In genomic region chr2:174547207-174547606, GRCm38 (mm10) we compare ENCODE assay signal across 10 mouse cellular contexts.
A peak's percentile ranks its signal among the peaks of the same experiment; 100 is the strongest.
DNase-seq lines count a peak whose midpoint lies in the region; ATAC-seq and TF ChIP-seq lines count a peak whose summit lies in the region.
"Had no signal": no experiment of that assay in that cellular context is flagged by ENCODE, and none has a peak within 500 bp of the region (broad histone marks: within the 10 kb centered on the region; RNA-seq: fewer than 3 reads in every experiment).

No protein-coding gene starts in this region.

- no peaks in the 10 kb centered on the region for H3K79me2 ChIP-seq in liver, adult 2 months (ENCODE audit: control insufficient read depth, insufficient read depth, low read length)

- no peak overlapping the region for H3K27ac ChIP-seq in liver, adult 2 months (replicated peaks; ENCODE audit: insufficient read depth, low read depth, low read length)
- H3K27ac ChIP-seq in cortical plate, adult 2 months (ENCODE audit: insufficient read depth, low read length), result no peak overlapping the region
- no peak overlapping the region for H3K27ac ChIP-seq in small intestine, adult 2 months (ENCODE audit: insufficient read depth, low read depth, low read length)
- H3K27ac ChIP-seq in forebrain, embryonic 13.5 days, result no peak overlapping the region
- no peak overlapping the region for H3K27ac ChIP-seq in kidney, embryonic 14.5 days (ENCODE audit: low read depth, low read length)

- ATAC-seq in forebrain, embryonic 13.5 days, result no peak
- ATAC-seq in kidney, embryonic 14.5 days (ENCODE audit: low FRiP score, low TSS enrichment), result no peak

- 85% methylated on average over 3 of the region's 3 CpGs for WGBS in liver, adult 2 months
- WGBS in small intestine, adult 2 months, result 79% methylated on average over 3 of the region's 3 CpGs
- WGBS in forebrain, embryonic 13.5 days, result 82% methylated on average over 3 of the region's 3 CpGs
- WGBS in kidney, embryonic 14.5 days, result 87% methylated on average over 3 of the region's 3 CpGs

- peak; percentile 59 for TF ChIP-seq CTCF in liver, adult 2 months (IDR thresholded peaks at IDR 0.05; ENCODE audit: low read depth, low read length)
- TF ChIP-seq CTCF in cortical plate, adult 2 months (IDR thresholded peaks at IDR 0.05; ENCODE audit: extremely low read depth, insufficient read depth, low read length), result 0 out of 2 replicates have a peak, but pooled peaks have one; percentile 8
- peak; percentile 33; the same call in 1 of the 2 replicates for TF ChIP-seq CTCF in small intestine, adult 2 months (IDR thresholded peaks at IDR 0.05; ENCODE audit: extremely low read depth, insufficient read length, insufficient replicate concordance, low read depth, low read length)

- H3K9me3 ChIP-seq in forebrain, embryonic 13.5 days (replicated peaks), result no peaks in the 10 kb centered on the region
- H3K9me3 ChIP-seq in kidney, embryonic 14.5 days (ENCODE audit: control insufficient read depth, low read length), result no peaks in the 10 kb centered on the region

- no peak overlapping the region for H3K4me3 ChIP-seq in liver, adult 2 months (ENCODE audit: insufficient read depth, low read depth, low read length)
- no peak overlapping the region for H3K4me3 ChIP-seq in cortical plate, adult 2 months (ENCODE audit: insufficient read depth, low read length)
- H3K4me3 ChIP-seq in small intestine, adult 2 months (ENCODE audit: low read depth, low read length), result no peak overlapping the region
- H3K4me3 ChIP-seq in forebrain, embryonic 13.5 days, result no peak overlapping the region
- no peak overlapping the region for H3K4me3 ChIP-seq in kidney, embryonic 14.5 days (ENCODE audit: low read length)

- no peak overlapping the region for H3K9ac ChIP-seq in liver, adult 2 months (ENCODE audit: low read depth, low read length)
- H3K9ac ChIP-seq in forebrain, embryonic 13.5 days, result no peak overlapping the region
- H3K9ac ChIP-seq in kidney, embryonic 14.5 days (ENCODE audit: low read depth, low read length), result no peak overlapping the region

- H3K36me3 ChIP-seq in liver, adult 2 months (ENCODE audit: control insufficient read depth, insufficient read depth, low read length), result no peaks in the 10 kb centered on the region
- no peaks in the 10 kb centered on the region for H3K36me3 ChIP-seq in small intestine, adult 2 months (ENCODE audit: control insufficient read depth, insufficient read depth, low read length)
- no peaks in the 10 kb centered on the region for H3K36me3 ChIP-seq in forebrain, embryonic 13.5 days (ENCODE audit: poor library complexity, severe bottlenecking)
- no peaks in the 10 kb centered on the region for H3K36me3 ChIP-seq in kidney, embryonic 14.5 days (ENCODE audit: control insufficient read depth, insufficient read depth, low read length)

- peaks cover 10% of the 10 kb centered on the region for H3K4me1 ChIP-seq in liver, adult 2 months (ENCODE audit: control insufficient read depth, insufficient read depth, low read length)
- no peaks in the 10 kb centered on the region for H3K4me1 ChIP-seq in cortical plate, adult 2 months (ENCODE audit: control insufficient read depth, insufficient read depth, low read length)
- no peaks in the 10 kb centered on the region for H3K4me1 ChIP-seq in small intestine, adult 2 months (ENCODE audit: control insufficient read depth, insufficient read depth, insufficient read length, low read length)
- H3K4me1 ChIP-seq in forebrain, embryonic 13.5 days, result no peaks in the 10 kb centered on the region
- no peaks in the 10 kb centered on the region for H3K4me1 ChIP-seq in kidney, embryonic 14.5 days (ENCODE audit: control insufficient read depth, insufficient read depth, low read length)

- DNase-seq in liver, adult 2 months (ENCODE audit: extremely low read depth, low read depth, low spot score), result no peak
- no peak for DNase-seq in liver
- DNase-seq in NIH3T3 (ENCODE audit: low read depth), result peak; percentile 41
- no peak for DNase-seq in left cerebral cortex, adult 11 months (ENCODE audit: low spot score)
- DNase-seq: cerebellum, adult 9-10 months; heart, adult 18-20 months had no signal

- H3K27me3 ChIP-seq in liver, adult 2 months (ENCODE audit: control insufficient read depth, insufficient read depth, low read length), result no peaks in the 10 kb centered on the region
- H3K27me3 ChIP-seq in small intestine, adult 2 months (ENCODE audit: control insufficient read depth, insufficient read depth, low read length), result no peaks in the 10 kb centered on the region
- no peaks in the 10 kb centered on the region for H3K27me3 ChIP-seq in forebrain, embryonic 13.5 days
- H3K27me3 ChIP-seq in kidney, embryonic 14.5 days (ENCODE audit: control insufficient read depth, insufficient read depth, low read length), result no peaks in the 10 kb centered on the region

- no peak for TF ChIP-seq POLR2A in liver, adult 2 months (IDR thresholded peaks at IDR 0.05; ENCODE audit: extremely low read depth, insufficient read depth, low read length)
- TF ChIP-seq POLR2A in cortical plate, adult 2 months (IDR thresholded peaks at IDR 0.05; ENCODE audit: extremely low read depth, insufficient read depth, low read length), result no peak
- no peak for TF ChIP-seq POLR2A in small intestine, adult 2 months (IDR thresholded peaks at IDR 0.05; ENCODE audit: low read depth, low read length)

- no peak overlapping the region for H3K4me2 ChIP-seq in forebrain, embryonic 13.5 days
- no peak overlapping the region for H3K4me2 ChIP-seq in kidney, embryonic 14.5 days (replicated peaks; ENCODE audit: low read depth, low read length)

Comparison
In these comparisons a context has a peak if more than half of its experiments do, and no peak if none do; other contexts are left out.
1. CTCF ChIP-seq: peak in every context shown above with its lines; median percentile 59 in liver, adult 2 months; 33 in small intestine, adult 2 months; 8 in cortical plate, adult 2 months.